Mouse (Mus musculus): ENCODE measurements around the gene Tedc1.

DNA sequence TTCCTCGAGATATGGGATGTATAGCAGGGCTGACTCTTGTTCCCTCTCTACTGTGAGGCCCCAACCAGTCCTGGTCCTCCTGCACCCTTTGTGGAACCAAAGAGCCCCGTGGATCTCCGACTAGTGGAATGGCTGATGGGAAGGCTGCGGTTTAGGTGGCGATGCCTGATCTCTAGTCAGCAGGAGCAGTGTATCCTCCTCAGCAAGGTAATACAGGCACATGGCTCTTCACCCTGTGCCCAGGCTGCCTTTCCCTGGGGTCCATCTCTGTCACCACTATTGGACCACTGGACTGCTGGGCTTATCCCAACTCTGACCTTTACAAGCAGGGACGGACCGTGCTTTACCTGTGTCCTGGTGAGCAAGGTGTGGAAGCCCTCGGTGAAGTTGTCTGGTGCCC lies 1.3 kb downstream of the Tedc1 start:
- TF ChIP-seq CTCF (IDR thresholded peaks at IDR 0.05; ENCODE audit: control insufficient read depth, insufficient read depth, insufficient read length) = no peak
- TF ChIP-seq MYOG (IDR thresholded peaks at IDR 0.05; ENCODE audit: control insufficient read depth, extremely low read depth, insufficient read length) = no peak
- no peak for TF ChIP-seq MYOD1 (IDR thresholded peaks at IDR 0.05; ENCODE audit: control insufficient read depth, insufficient read length, low read depth)
- no peak for TF ChIP-seq USF1 (IDR thresholded peaks at IDR 0.05; ENCODE audit: low read depth)
- TF ChIP-seq CEBPB (IDR thresholded peaks at IDR 0.05; ENCODE audit: low read depth) = no peak
- TF ChIP-seq MAX (IDR thresholded peaks at IDR 0.05) = no peak
- no peak for TF ChIP-seq FOSL1 (IDR thresholded peaks at IDR 0.05; ENCODE audit: insufficient read depth, low read length, poor library complexity, severe bottlenecking)

Data from C2C12 (cell line).